In the genomic region with DNA sequence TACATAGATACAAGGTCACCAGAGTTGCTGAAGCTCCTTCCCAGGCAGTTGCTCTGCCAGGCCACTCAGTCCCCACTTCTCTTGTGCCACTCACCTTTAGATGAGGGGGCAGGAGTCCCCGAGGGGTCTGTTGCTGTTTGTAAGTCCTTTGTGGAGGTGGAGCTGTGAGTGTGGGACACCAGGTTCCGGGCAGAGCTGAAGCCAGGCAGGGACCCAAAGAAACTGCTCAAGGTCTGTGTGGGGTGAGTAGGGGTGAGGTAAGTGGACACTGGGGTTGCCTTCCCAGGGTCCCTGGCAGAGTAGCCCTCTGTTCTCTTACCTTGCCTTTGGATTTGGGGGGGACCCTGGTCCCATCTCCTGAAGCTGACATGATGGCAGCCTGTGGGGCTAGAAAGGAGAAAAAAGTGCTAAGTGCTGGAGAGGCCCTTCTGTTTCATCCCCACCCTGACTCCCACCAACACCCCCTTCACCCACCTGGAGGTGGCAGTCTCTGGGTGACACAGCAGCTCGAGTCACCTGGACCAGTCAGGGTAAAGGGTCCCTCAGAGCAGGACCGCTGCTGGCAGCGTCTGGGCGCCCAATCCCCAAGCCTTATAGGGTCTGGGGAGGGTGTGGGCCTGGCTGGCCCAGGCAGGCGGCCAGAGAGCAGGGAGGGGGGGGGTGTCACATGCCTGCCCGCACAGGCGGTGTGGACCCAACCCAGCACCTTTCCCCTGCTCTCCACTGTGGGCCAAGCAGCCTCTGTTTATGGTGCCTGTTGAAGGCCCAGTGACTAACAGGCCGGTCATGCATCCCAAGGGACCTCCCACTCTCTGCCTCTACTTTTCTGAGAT, we compare ENCODE assay signal across 9 mouse cellular contexts. TPM values are rescaled to one million over a fixed set of nuclear protein-coding genes. Genes with fewer than 3 reads are reported as not detected.
DNase-seq lines count a peak whose midpoint lies in the region; ATAC-seq and TF ChIP-seq lines count a peak whose summit lies in the region.
"Had no signal": no experiment of that assay in that cellular context is flagged by ENCODE, and none has a peak within 500 bp of the region (broad histone marks: within the 10 kb centered on the region; RNA-seq: fewer than 3 reads in every experiment).

A gene (minus strand): TSS at position 585 of the 833 bp plus-strand sequence.

- H3K4me1 ChIP-seq in kidney, embryonic 15.5 days = no peaks in the 10 kb centered on the region
- H3K4me1 ChIP-seq in E14TG2a.4 (replicated peaks; ENCODE audit: low read depth, low read length) = peaks cover 29% of the 10 kb centered on the region
- no peaks in the 10 kb centered on the region for H3K4me1 ChIP-seq in embryonic facial prominence, embryonic 14.5 days (ENCODE audit: control insufficient read depth, insufficient read depth, low read length)
- H3K4me1 ChIP-seq in heart, postnatal 0 days (ENCODE audit: control insufficient read depth, insufficient read depth) = peaks cover 14% of the 10 kb centered on the region
- H3K4me1 ChIP-seq in forebrain, embryonic 13.5 days = no peaks in the 10 kb centered on the region

- no peak within 1 kb of the TSS for H3K4me3 ChIP-seq in kidney, embryonic 15.5 days (replicated peaks)
- peak within 1 kb of the TSS; percentile 32; the same call in 1 of the 2 replicates for H3K4me3 ChIP-seq in E14TG2a.4 (replicated peaks; ENCODE audit: low read length)
- no peak within 1 kb of the TSS for H3K4me3 ChIP-seq in embryonic facial prominence, embryonic 14.5 days (ENCODE audit: low read depth, low read length)
- peak within 1 kb of the TSS; percentile 38 for H3K4me3 ChIP-seq in heart, postnatal 0 days (ENCODE audit: low read depth, low read length)
- H3K4me3 ChIP-seq in forebrain, embryonic 13.5 days = no peak within 1 kb of the TSS

- no peaks in the 10 kb centered on the region for H3K9me3 ChIP-seq in kidney, embryonic 15.5 days (replicated peaks)
- no peaks in the 10 kb centered on the region for H3K9me3 ChIP-seq in E14TG2a.4 (ENCODE audit: low read length)
- H3K9me3 ChIP-seq in embryonic facial prominence, embryonic 14.5 days (ENCODE audit: control insufficient read depth, low read length) = no peaks in the 10 kb centered on the region
- H3K9me3 ChIP-seq in heart, postnatal 0 days (replicated peaks; ENCODE audit: control insufficient read depth, low read length) = no peaks in the 10 kb centered on the region
- H3K9me3 ChIP-seq in forebrain, embryonic 13.5 days (replicated peaks) = no peaks in the 10 kb centered on the region

- H3K27me3 ChIP-seq in kidney, embryonic 15.5 days = no peaks in the 10 kb centered on the region
- H3K27me3 ChIP-seq in E14TG2a.4 (ENCODE audit: insufficient read depth, low read length) = no peaks in the 10 kb centered on the region
- H3K27me3 ChIP-seq in embryonic facial prominence, embryonic 14.5 days (replicated peaks; ENCODE audit: control insufficient read depth, insufficient read depth, low read length) = no peaks in the 10 kb centered on the region
- H3K27me3 ChIP-seq in heart, postnatal 0 days (ENCODE audit: control insufficient read depth, insufficient read depth, low read length) = no peaks in the 10 kb centered on the region
- no peaks in the 10 kb centered on the region for H3K27me3 ChIP-seq in forebrain, embryonic 13.5 days

- 57% methylated on average over 10 of the region's 10 CpGs for WGBS in kidney, embryonic 15.5 days
- WGBS in embryonic facial prominence, embryonic 14.5 days = 60% methylated on average over 7 of the region's 10 CpGs
- 32% methylated on average over 10 of the region's 10 CpGs for WGBS in heart, postnatal 0 days
- WGBS in forebrain, embryonic 13.5 days = 66% methylated on average over 10 of the region's 10 CpGs

- no peak within 1 kb of the TSS for H3K9ac ChIP-seq in kidney, embryonic 15.5 days
- no peak within 1 kb of the TSS for H3K9ac ChIP-seq in embryonic facial prominence, embryonic 14.5 days (ENCODE audit: low read depth, low read length)
- peak within 1 kb of the TSS; percentile 64 for H3K9ac ChIP-seq in heart, postnatal 0 days (replicated peaks; ENCODE audit: low read depth, low read length)
- no peak within 1 kb of the TSS for H3K9ac ChIP-seq in forebrain, embryonic 13.5 days

- no peak within 1 kb of the TSS for H3K27ac ChIP-seq in kidney, embryonic 15.5 days
- H3K27ac ChIP-seq in embryonic facial prominence, embryonic 14.5 days (replicated peaks; ENCODE audit: low read depth, low read length) = no peak within 1 kb of the TSS
- H3K27ac ChIP-seq in heart, postnatal 0 days (ENCODE audit: low read depth) = peak within 1 kb of the TSS; percentile 94
- no peak within 1 kb of the TSS for H3K27ac ChIP-seq in forebrain, embryonic 13.5 days

- TF ChIP-seq EP300 in heart, postnatal 0 days (IDR thresholded peaks at IDR 0.05; ENCODE audit: low read depth) = peak; percentile 83; the same call in 1 of the 2 replicates

- H3K4me2 ChIP-seq in kidney, embryonic 15.5 days = no peak within 1 kb of the TSS
- H3K4me2 ChIP-seq in embryonic facial prominence, embryonic 14.5 days (ENCODE audit: low read depth, low read length) = no peak within 1 kb of the TSS
- peak within 1 kb of the TSS; percentile 63 for H3K4me2 ChIP-seq in heart, postnatal 0 days (ENCODE audit: low read depth, low read length)
- no peak within 1 kb of the TSS for H3K4me2 ChIP-seq in forebrain, embryonic 13.5 days

- H3K36me3 ChIP-seq in kidney, embryonic 15.5 days = 0 out of 2 replicates have a peak, but pooled peaks cover 4% of the 10 kb centered on the region
- H3K36me3 ChIP-seq in E14TG2a.4 (ENCODE audit: insufficient read depth, low read length) = no peaks in the 10 kb centered on the region
- no peaks in the 10 kb centered on the region for H3K36me3 ChIP-seq in embryonic facial prominence, embryonic 14.5 days (ENCODE audit: control insufficient read depth, insufficient read depth, low read length)
- H3K36me3 ChIP-seq in heart, postnatal 0 days (replicated peaks; ENCODE audit: control insufficient read depth, insufficient read depth, low read length) = peaks cover 12% of the 10 kb centered on the region; the same call in 1 of the 2 replicates
- H3K36me3 ChIP-seq in forebrain, embryonic 13.5 days (ENCODE audit: poor library complexity, severe bottlenecking) = peaks cover 7% of the 10 kb centered on the region

- ATAC-seq in kidney, embryonic 15.5 days (replicated peaks; ENCODE audit: low FRiP score) = peak; percentile 20; the same call in 1 of the 2 replicates
- ATAC-seq in embryonic facial prominence, embryonic 14.5 days (ENCODE audit: low read depth) = 0 out of 2 replicates have a peak, but pooled peaks have one; percentile 23
- peak; percentile 82 for ATAC-seq in heart, postnatal 0 days (ENCODE audit: insufficient read depth, low read depth)
- ATAC-seq in forebrain, embryonic 13.5 days = no peak

- no peak for DNase-seq in kidney, postnatal 10 days
- DNase-seq in embryonic facial prominence, embryonic 14.5 days (ENCODE audit: low spot score) = no peak
- peak; percentile 67 for DNase-seq in heart, postnatal 0 days (ENCODE audit: low spot score)
- DNase-seq in spleen, postnatal 10 days (ENCODE audit: low spot score in 2 of 2) = no peak
- DNase-seq in kidney, postnatal 36 days = no peak
- DNase-seq: cerebellum, postnatal 36 days had no signal

- no peak for TF ChIP-seq CTCF in E14TG2a.4 (conservative IDR thresholded peaks at IDR 0.05; ENCODE audit: low read length)
- TF ChIP-seq CTCF in heart, postnatal 0 days (IDR thresholded peaks at IDR 0.05; ENCODE audit: low read depth) = 0 out of 2 replicates have a peak, but pooled peaks have one; percentile 13

RNA-seq across cellular contexts. Expression of the gene that starts here (rescaled TPM):
- 0.08 and 0.12 TPM in 2 replicates for polyA plus RNA-seq in kidney, embryonic 15.5 days (2015; fragmentation: Nextera tagmentation; extraction: Ambion mirVana)
- polyA plus RNA-seq in embryonic facial prominence, embryonic 14.5 days (2014; fragmentation: Nextera tagmentation; extraction: Ambion mirVana) = 0.08 and 0.33 TPM in 2 replicates
- total RNA-seq in heart, postnatal 0 days (2014; rRNA removed; ENCODE audit: low replicate concordance) = 47.4 and 88.5 TPM in 2 replicates
- polyA plus RNA-seq in heart, postnatal 0 days (2015; fragmentation: Nextera tagmentation; extraction: Ambion mirVana) = 5.9 and 9.4 TPM in 2 replicates
- polyA plus RNA-seq in forebrain, embryonic 13.5 days (2015; fragmentation: Nextera tagmentation; extraction: Ambion mirVana) = 0.06 and 0.08 TPM in 2 replicates

Comparison
In these comparisons a context has a peak if more than half of its experiments do, and no peak if none do; other contexts are left out.
1. Peak in ATAC-seq in kidney, embryonic 15.5 days; RNA of the gene not detected or under 1 TPM.
2. Peak in ATAC-seq in embryonic facial prominence, embryonic 14.5 days; RNA of the gene not detected or under 1 TPM.
3. H3K4me3 ChIP-seq: peak in E14TG2a.4 (single experiment) and heart, postnatal 0 days (single experiment); none in kidney, embryonic 15.5 days (single experiment), embryonic facial prominence, embryonic 14.5 days (single experiment) and forebrain, embryonic 13.5 days (single experiment).